Mouse (Mus musculus) neural tube, embryonic 14.5 days (tissue): ENCODE measurements around the gene Atg2b. TPM values are rescaled to one million over a fixed set of nuclear protein-coding genes. Genes with fewer than 3 reads are reported as not detected.

Experiments
- ATAC-seq: fragments of 200-750 bp; cut with Nextera tagmentation; 2 replicates; pipeline ENCODE4 v1.8.0; 2017; ENCODE audit warnings: low read depth, mild to moderate bottlenecking, moderate TSS enrichment, moderate library complexity
- H3K27ac ChIP-seq: fragments of 300-500 bp; sonication (generic); 2 replicates; pipeline ENCODE4 v1.5.1; 2014; ENCODE audit warnings: low read depth, mild to moderate bottlenecking, control low read depth, low read length, moderate library complexity, mixed read lengths
- H3K27me3 ChIP-seq: fragments of 300-500 bp; sonication (generic); 2 replicates; pipeline ENCODE4 v1.6.1; 2014; ENCODE audit warnings: low read length; ENCODE audit not compliant: control insufficient read depth, insufficient read depth
- H3K36me3 ChIP-seq: fragments of 300-500 bp; sonication (generic); 2 replicates; pipeline ENCODE4 v1.6.1; 2014; ENCODE audit warnings: low read length, mixed read lengths; ENCODE audit not compliant: control insufficient read depth, insufficient read depth
- H3K4me1 ChIP-seq: fragments of 300-500 bp; sonication (generic); 2 replicates; pipeline ENCODE4 v1.6.1; 2014; ENCODE audit warnings: low read length; ENCODE audit not compliant: control insufficient read depth, insufficient read depth
- H3K4me2 ChIP-seq: fragments of 300-500 bp; sonication (generic); 2 replicates; pipeline ENCODE4 v1.6.1; 2014; ENCODE audit warnings: mild to moderate bottlenecking, low read depth, low read length, control low read depth
- H3K4me3 ChIP-seq: fragments of 300-500 bp; sonication (generic); 2 replicates; pipeline ENCODE4 v1.5.1; 2014; ENCODE audit warnings: low read depth, low read length, control low read depth, mixed read lengths
- H3K9ac ChIP-seq: fragments of 300-500 bp; sonication (generic); replicated peaks from 2 replicates; pipeline ENCODE4 v1.6.1; 2014; ENCODE audit warnings: low read depth, mild to moderate bottlenecking, control low read depth, low read length, mixed read lengths
- H3K9me3 ChIP-seq: fragments of 300-500 bp; sonication (generic); 2 replicates; pipeline ENCODE4 v1.6.1; 2016; ENCODE audit warnings: low read length; ENCODE audit not compliant: control insufficient read depth
- WGBS: fragments of 180-500 bp; shearing (Covaris S2); extraction: QIAGEN DNeasy Blood & Tissue Kit; methylation state at CpG from one replicate; pipeline ENCODE4 v1.1.7; 2014; 5-methylcytosine and 5-hydroxymethylcytosine counted together
- polyA plus RNA-seq: library from polyadenylated mRNA; unstranded; fragments of >200 nt; fragmentation: Nextera tagmentation; extraction: Ambion mirVana; gene quantifications from 2 replicates; pipeline ENCODE4 v1.2.1, GENCODE M21; 2014

The Atg2b gene
- polyA plus RNA-seq, 1 experiment from 2014 or later: 19.5 TPM

- no peak overlapping the region for H3K4me3 ChIP-seq
- no peaks in the 10 kb centered on the region for H3K27me3 ChIP-seq
- H3K4me1 ChIP-seq: no peaks in the 10 kb centered on the region
- WGBS: 83% methylated on average over 2 of the region's 2 CpGs
- no peaks in the 10 kb centered on the region for H3K36me3 ChIP-seq
- H3K9me3 ChIP-seq: no peaks in the 10 kb centered on the region
- H3K4me2 ChIP-seq: no peak overlapping the region
- ATAC-seq: no peak
- no peak overlapping the region for H3K27ac ChIP-seq
- no peak overlapping the region for H3K9ac ChIP-seq
Measured at GRCm38 (mm10) chr12:105572622-105573021, 112.4 kb downstream of the Atg2b start.

- no peaks in the 10 kb centered on the region for H3K36me3 ChIP-seq
- no peak overlapping the region for H3K4me2 ChIP-seq
- whole genome bisulfite sequencing: 73% methylated on average over 3 of the region's 3 CpGs
- no peaks in the 10 kb centered on the region for H3K27me3 ChIP-seq
- ATAC-seq: no peak
- H3K9me3 ChIP-seq: no peaks in the 10 kb centered on the region
- H3K27ac ChIP-seq: no peak overlapping the region
- no peak overlapping the region for H3K9ac ChIP-seq
- H3K4me3 ChIP-seq: no peak overlapping the region
- no peaks in the 10 kb centered on the region for H3K4me1 ChIP-seq
Measured at GRCm38 (mm10) chr12:105571867-105572266, 113.1 kb downstream of the Atg2b start.

Other genes starting within 250 kb of the Atg2b start
- gene D430019H16Rik, start 231.4 kb downstream of the Atg2b start, polyA plus RNA-seq: 20.2 and 30.4 TPM in 2 replicates
- 0.43 and 1.1 TPM in 2 replicates for gene Bdkrb2, start 122.0 kb downstream of the Atg2b start, polyA plus RNA-seq
- 0.39 TPM in 1 of 2 replicates, not detected in the other for gene Bdkrb1, start 82.1 kb downstream of the Atg2b start, polyA plus RNA-seq
- 30.3 and 34.3 TPM in 2 replicates for gene Gskip, start 382 bp downstream of the Atg2b start, polyA plus RNA-seq
- gene Ak7, start 20.8 kb upstream of the Atg2b start, polyA plus RNA-seq: 1.0 and 1.1 TPM in 2 replicates
- 142 and 144 TPM in 2 replicates for gene Papola, start 99.5 kb upstream of the Atg2b start, polyA plus RNA-seq